Mouse (Mus musculus) embryonic facial prominence, embryonic 10.5 days (tissue): ENCODE measurements at regions not wholly inside any gene's neighbourhood (a gene's known extent, or its start where the extent isn't known, plus 50 kb on each side); places are given as distances from the start of the nearest gene placed in this dataset.

Source experiments
- DNase-seq: peaks from one replicate; pipeline ENCODE4 v3.0.0-alpha.2; 2017; ENCODE audit warnings: low spot score
- H3K27ac ChIP-seq: fragments of 300-500 bp; sonication (generic); replicated peaks from 2 replicates; pipeline ENCODE4 v1.5.1; 2016; ENCODE audit warnings: mild to moderate bottlenecking
- H3K27me3 ChIP-seq: fragments of 300-500 bp; sonication (generic); replicated peaks from 2 replicates; pipeline ENCODE4 v1.6.1; 2016; ENCODE audit warnings: low read depth, mild to moderate bottlenecking; ENCODE audit not compliant: poor library complexity, severe bottlenecking
- H3K36me3 ChIP-seq: fragments of 300-500 bp; sonication (generic); replicated peaks from 2 replicates; pipeline ENCODE4 v1.6.1; 2016; ENCODE audit warnings: mild to moderate bottlenecking, moderate library complexity
- H3K4me1 ChIP-seq: fragments of 300-500 bp; sonication (generic); 2 replicates; pipeline ENCODE4 v1.6.1; 2016
- H3K4me3 ChIP-seq: fragments of 300-500 bp; sonication (generic); 2 replicates; pipeline ENCODE4 v1.5.1; 2016; ENCODE audit warnings: mild to moderate bottlenecking, moderate library complexity
- H3K9me3 ChIP-seq: fragments of 300-500 bp; sonication (generic); 2 replicates; pipeline ENCODE4 v1.6.1; 2016; ENCODE audit warnings: mild to moderate bottlenecking
- WGBS: fragments of 180-500 bp; shearing (Covaris S2); methylation state at CpG from one replicate; pipeline ENCODE4 v1.1.7; 2016; 5-methylcytosine and 5-hydroxymethylcytosine counted together

DNA sequence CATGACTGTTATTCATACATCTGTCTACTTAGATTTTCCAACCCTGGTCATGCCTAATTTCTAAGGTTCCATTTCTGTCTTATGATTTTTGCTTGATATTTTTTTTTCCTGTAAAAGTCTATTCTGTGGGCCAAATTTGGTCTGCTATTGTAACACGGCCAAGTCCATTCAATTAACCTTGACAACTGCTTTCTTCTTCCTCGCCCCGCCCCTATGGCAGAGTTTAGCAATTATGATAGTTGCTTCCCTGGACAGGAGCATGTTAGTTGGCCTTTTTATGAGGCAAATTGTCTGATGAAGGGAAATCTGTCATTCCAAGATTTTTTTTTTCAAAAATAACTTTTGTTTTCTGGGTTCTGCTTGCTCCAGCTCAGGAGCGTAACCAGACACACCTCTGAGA lies 160.7 kb upstream of the Fst start:
- WGBS: 90% methylated on average over 4 of the region's 4 CpGs
- no peak overlapping the region for H3K4me3 ChIP-seq
- no peaks in the 10 kb centered on the region for H3K4me1 ChIP-seq
- no peak for DNase-seq
- no peaks in the 10 kb centered on the region for H3K36me3 ChIP-seq
- H3K27ac ChIP-seq: no peak overlapping the region
- no peaks in the 10 kb centered on the region for H3K27me3 ChIP-seq
- no peaks in the 10 kb centered on the region for H3K9me3 ChIP-seq

DNA sequence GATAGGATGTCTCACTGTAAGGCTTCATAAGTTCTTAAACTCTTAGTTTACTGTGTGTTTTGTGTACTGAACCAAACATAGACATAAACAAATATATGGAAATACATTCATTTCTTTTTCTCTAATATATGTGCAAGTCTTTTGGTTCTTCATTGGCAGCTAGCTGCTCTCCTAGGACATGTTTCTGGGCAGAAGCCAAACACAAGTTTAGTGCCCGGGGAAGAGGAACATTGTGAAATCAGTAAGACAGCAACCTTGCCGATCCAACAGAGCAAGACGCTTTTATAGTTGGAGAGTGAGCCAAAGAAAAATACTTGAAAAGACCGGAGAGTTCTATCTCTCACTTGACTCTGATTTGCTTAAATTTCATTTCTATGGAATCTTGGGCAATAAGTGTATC lies 178.0 kb upstream of the Fst start:
- no peak overlapping the region for H3K27ac ChIP-seq
- no peaks in the 10 kb centered on the region for H3K36me3 ChIP-seq
- H3K27me3 ChIP-seq: no peaks in the 10 kb centered on the region
- no peak overlapping the region for H3K4me3 ChIP-seq
- no peak for DNase-seq
- no peaks in the 10 kb centered on the region for H3K4me1 ChIP-seq
- 93% methylated on average over 4 of the region's 4 CpGs for WGBS
- H3K9me3 ChIP-seq: no peaks in the 10 kb centered on the region

DNA sequence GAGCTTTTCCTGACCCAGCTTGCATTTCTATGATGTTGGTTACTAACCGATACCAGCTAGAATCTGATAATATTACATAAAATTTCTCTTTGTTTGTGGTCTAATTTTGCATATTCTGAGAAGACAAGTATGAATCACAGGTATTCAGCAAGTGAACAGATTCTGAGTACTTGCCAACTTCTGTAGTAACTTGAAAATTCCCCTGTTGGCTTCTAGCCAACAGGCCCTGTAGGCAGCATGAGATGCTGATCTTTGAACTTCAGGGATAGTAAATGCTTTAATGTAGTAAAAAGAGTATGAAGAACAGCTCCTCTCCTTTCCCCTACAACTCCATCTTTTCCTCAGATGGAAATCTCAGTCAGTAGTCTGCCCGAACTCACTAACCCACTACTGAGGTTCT lies 178.5 kb upstream of the Mocs2 start:
- DNase-seq: no peak
- Histone ChIP-seq H3K9me3 (no peaks in the 10 kb centered on the region), H3K36me3 (no peaks in the 10 kb centered on the region), H3K27ac (no peak overlapping the region), H3K27me3 (no peaks in the 10 kb centered on the region), H3K4me1 (peaks cover 3% of the 10 kb centered on the region; the same call in 1 of the 2 replicates), H3K4me3 (no peak overlapping the region)
- 94% methylated on average over 2 of the region's 2 CpGs for WGBS

DNA sequence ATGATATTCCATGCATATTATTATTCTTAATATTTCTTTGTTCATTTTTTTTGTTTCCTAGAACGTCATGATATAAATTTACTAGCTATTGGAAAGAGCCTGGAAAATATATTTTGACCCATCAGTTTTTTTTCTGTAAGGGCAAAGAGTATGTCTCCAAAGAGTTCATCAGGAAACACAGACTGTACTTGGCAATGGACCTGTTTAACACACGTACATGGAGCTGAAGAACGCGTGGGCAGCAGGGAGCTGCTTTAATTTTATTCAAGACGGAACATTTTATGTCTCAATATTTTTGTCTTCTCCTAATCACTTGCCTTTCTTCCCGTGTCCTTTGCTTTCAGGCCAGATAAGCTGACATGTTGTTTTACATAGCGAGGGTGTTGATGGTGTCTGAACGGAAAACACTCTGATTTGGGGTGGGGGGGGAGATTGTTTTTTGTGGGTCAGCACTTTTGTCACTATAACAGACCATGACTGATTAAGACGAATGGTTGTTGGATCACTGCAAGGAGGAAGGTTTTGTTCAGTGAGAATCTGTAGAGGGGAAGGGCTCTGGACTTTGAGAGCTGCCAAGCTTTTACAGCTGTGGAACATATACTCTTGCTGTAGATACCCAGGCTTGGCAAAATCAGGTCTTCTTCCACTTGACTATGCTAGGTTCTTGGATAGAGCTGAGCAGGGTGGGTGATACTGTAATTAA lies 176.2 kb upstream of the Mocs2 start:
- no peak for DNase-seq
- no peaks in the 10 kb centered on the region for H3K27me3 ChIP-seq
- no peaks in the 10 kb centered on the region for H3K36me3 ChIP-seq
- H3K9me3 ChIP-seq: no peaks in the 10 kb centered on the region
- H3K27ac ChIP-seq: no peak overlapping the region
- 85% methylated on average over 9 of the region's 9 CpGs for WGBS
- no peak overlapping the region for H3K4me3 ChIP-seq
- H3K4me1 ChIP-seq: peaks cover 3% of the 10 kb centered on the region; the same call in 1 of the 2 replicates

DNA sequence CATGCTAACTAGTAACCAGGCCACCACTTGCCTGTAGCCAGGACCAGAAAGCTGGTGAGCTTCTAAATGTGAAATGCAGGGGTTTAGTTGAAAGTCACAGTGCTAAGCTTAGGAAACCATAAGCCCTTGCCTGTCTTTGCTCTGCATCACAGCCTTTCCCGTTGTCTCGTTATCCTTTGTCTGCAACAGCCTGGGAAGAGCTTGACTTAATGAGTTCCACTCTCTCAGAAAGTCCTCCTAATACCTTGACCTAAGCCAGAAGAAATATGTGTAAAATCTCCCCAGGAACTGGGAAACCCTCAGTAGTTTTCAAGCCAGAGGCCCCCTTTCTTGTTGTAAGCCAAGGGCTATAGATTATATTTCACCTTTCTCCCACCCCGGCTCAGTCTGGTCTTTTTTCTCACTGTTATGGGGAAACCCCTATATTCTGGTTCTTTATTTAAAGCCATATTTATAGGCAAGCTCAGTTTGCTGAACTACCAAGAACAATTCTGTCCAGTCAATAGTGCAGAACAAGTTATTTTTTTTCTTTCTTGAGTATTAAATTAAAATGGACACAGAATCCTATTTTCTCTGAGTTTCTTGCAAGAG lies 175.0 kb upstream of the Mocs2 start:
- Histone ChIP-seq H3K4me3 (no peak overlapping the region), H3K9me3 (no peaks in the 10 kb centered on the region), H3K27me3 (no peaks in the 10 kb centered on the region), H3K27ac (no peak overlapping the region), H3K4me1 (peaks cover 3% of the 10 kb centered on the region; the same call in 1 of the 2 replicates), H3K36me3 (no peaks in the 10 kb centered on the region)
- 49% methylated on average over 3 of the region's 3 CpGs for WGBS
- DNase-seq: no peak

DNA sequence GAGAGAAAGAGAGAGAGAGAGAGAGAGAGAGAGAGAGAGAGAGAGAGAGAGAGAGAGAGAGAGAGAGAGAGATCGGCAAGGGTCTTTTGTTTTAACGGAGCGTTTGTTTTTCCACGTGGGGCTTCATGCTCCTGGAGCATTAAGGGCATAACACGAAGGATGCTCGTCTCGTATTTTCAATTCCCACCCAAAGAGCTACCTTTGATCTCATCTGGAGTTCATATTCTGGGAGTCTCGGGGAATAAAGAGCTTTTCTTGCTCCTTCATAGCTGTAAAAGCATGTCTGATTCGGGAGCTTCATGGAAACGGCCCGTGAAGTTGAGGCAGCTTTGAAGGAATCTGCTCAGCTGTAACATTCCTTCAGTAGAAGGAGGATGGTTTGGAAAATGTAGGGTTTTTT lies 174.5 kb upstream of the Mocs2 start:
- peak; percentile 8 for DNase-seq

DNA sequence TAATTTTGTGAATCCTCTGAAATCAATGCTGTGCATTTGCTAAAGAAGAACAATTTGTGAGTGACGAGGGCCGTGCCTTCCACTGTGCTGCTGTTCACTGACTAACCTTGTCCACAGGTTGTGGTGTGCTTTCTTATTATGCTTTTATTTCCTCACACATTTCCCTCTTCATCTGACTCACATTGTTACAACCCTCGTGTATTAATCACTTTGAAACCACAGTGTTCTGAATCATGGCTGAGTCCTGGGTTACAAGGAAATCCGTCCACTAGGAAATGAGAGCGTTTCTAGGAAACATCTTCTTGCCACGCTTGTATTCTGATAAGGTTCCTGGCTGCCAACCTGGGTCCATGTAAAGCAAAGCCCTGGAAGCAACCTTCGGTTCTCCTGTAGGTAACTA lies 163.8 kb upstream of the Mocs2 start:
- Histone ChIP-seq H3K9me3 (no peaks in the 10 kb centered on the region), H3K36me3 (no peaks in the 10 kb centered on the region), H3K27me3 (no peaks in the 10 kb centered on the region), H3K4me1 (no peaks in the 10 kb centered on the region), H3K27ac (no peak overlapping the region), H3K4me3 (no peak overlapping the region)
- no peak for DNase-seq
- 88% methylated on average over 7 of the region's 7 CpGs for WGBS

More for the DNA sequence above, 174.5 kb upstream of the Mocs2 start:
- no peaks in the 10 kb centered on the region for H3K9me3 ChIP-seq
- H3K27ac ChIP-seq: no peak overlapping the region
- peaks cover 3% of the 10 kb centered on the region; the same call in 1 of the 2 replicates for H3K4me1 ChIP-seq
- H3K27me3 ChIP-seq: no peaks in the 10 kb centered on the region
- 65% methylated on average over 11 of the region's 11 CpGs for WGBS
- H3K36me3 ChIP-seq: no peaks in the 10 kb centered on the region
- no peak overlapping the region for H3K4me3 ChIP-seq

DNA sequence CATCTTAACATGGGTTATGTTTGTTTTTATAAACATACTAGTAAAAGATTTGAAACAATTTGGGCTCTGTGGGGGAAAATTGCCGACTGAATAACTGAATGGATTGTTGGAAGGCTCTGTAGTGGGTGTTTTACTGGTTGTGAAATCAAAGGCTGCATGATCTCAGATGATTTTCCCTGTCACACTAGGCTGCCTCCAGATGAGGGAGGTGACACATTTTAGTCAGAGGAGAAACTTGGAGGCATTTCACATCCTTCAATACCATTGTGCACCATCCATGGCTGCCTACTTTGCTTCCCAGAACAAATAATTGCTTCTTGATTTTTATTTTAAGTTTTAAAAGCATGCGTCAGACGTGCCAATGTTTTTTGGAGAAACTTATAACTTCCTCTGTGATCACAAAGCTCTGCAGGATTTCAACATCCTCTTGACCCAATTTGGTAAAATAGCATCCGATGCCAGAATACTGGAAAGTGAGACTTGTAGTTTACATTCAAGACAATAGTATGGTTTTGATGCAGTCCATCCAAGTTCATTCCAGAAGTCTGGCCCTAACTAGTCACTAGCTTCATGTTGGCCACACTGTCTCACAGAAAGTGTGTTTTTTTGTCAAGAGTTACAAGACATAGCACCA lies 163.0 kb upstream of the Mocs2 start:
- Histone ChIP-seq H3K27ac (no peak overlapping the region), H3K27me3 (no peaks in the 10 kb centered on the region), H3K9me3 (no peaks in the 10 kb centered on the region), H3K36me3 (no peaks in the 10 kb centered on the region), H3K4me1 (no peaks in the 10 kb centered on the region), H3K4me3 (no peak overlapping the region)
- WGBS: 84% methylated on average over 4 of the region's 4 CpGs
- no peak for DNase-seq

DNA sequence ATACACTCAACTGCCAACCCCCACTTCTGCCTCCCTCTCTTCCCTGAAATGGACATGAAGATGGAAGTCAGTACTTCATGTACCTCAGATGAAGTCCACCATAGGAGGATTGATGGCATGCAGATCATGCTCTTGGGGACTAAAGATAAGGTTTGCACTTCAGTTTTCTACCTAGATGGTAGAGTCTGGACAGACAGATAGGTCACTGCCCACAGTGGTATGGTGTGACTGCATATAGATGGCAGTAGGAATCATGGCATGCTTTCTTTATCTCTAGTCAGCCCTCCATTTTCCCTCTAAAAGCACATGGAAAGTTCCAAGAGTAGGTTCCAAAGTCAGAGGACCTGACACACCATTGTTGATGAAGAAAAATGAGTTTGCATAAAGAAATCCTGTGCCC lies 145.6 kb upstream of the Mocs2 start:
- no peak overlapping the region for H3K4me3 ChIP-seq
- no peak for DNase-seq
- H3K4me1 ChIP-seq: no peaks in the 10 kb centered on the region
- no peak overlapping the region for H3K27ac ChIP-seq
- H3K9me3 ChIP-seq: no peaks in the 10 kb centered on the region
- H3K36me3 ChIP-seq: no peaks in the 10 kb centered on the region
- H3K27me3 ChIP-seq: no peaks in the 10 kb centered on the region

DNA sequence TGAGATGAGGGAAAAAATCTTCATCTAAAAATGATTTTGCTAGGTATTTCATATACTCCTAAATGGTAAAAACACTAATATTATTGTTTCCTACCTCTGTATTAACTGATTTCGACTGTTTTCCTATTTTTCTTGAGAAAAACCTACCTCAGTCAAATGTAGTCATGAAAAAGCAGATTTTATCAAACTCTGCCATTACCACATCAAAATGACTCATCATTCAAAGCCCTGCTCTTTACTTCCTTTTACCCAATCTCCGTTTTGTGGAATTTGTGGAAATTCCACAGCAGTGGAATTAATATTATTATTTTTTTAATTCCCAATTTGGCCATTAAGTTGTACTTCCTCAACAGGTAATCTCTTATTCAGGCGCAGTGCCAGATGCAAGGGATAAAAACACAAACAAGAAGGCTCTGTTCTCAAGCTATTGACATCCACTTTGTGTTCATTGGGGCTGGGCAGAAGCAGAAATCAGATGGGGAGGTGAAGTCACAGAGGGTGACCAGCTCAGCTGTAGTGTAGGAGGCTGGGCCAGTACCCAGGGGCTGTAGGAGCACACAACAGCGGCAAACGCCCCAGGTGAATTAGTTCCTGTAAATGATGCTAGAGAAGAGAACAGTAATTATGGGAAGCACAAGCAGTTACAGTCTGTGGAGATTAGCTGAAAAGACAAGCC lies 138.2 kb upstream of the Mocs2 start:
- 78% methylated on average over 5 of the region's 5 CpGs for WGBS
- no peaks in the 10 kb centered on the region for H3K36me3 ChIP-seq
- DNase-seq: no peak
- H3K4me1 ChIP-seq: no peaks in the 10 kb centered on the region
- H3K27ac ChIP-seq: no peak overlapping the region
- H3K9me3 ChIP-seq: no peaks in the 10 kb centered on the region
- no peaks in the 10 kb centered on the region for H3K27me3 ChIP-seq
- no peak overlapping the region for H3K4me3 ChIP-seq

DNA sequence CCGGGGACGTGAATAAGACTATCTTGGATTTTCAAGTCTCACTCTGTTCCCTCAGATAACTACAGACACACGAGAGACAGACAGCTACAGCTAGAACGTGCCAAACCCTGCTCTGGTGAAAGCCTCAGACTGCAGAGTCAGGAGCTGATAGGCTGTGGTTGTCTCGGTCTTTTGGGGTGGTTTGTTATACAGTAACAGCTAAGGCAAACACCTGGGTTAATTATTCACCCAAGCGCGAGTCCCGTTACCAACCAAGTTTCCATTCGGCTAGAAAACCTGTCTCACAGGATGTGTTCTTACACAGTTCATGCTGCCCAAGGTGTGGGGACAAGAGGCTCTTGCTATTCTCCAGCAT lies 137.7 kb upstream of the Mocs2 start:
- 73% methylated on average over 9 of the region's 9 CpGs for WGBS
- no peak overlapping the region for H3K27ac ChIP-seq
- no peaks in the 10 kb centered on the region for H3K9me3 ChIP-seq
- H3K27me3 ChIP-seq: no peaks in the 10 kb centered on the region
- no peak for DNase-seq
- no peaks in the 10 kb centered on the region for H3K36me3 ChIP-seq
- no peak overlapping the region for H3K4me3 ChIP-seq
- H3K4me1 ChIP-seq: no peaks in the 10 kb centered on the region

DNA sequence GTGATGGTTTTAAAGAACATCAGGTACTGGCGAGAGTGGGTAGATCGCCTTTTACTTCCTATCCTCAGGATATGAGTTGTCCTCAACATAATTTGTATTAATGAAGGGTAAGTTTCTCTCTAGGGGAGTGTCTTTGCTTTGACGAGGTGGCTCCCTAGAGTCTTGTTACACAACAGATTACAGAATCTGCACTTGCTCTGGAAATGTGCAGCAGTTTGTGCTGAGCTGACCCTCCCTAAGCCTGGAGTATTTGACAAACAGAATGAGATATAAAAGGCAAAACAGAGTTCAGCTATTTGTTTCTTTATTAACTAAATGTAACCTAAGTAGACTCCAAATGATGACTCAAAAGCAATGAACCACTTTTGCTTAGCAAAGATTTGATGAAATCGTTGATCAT lies 136.8 kb upstream of the Mocs2 start:
- 80% methylated on average over 4 of the region's 4 CpGs for WGBS
- H3K36me3 ChIP-seq: no peaks in the 10 kb centered on the region

DNA sequence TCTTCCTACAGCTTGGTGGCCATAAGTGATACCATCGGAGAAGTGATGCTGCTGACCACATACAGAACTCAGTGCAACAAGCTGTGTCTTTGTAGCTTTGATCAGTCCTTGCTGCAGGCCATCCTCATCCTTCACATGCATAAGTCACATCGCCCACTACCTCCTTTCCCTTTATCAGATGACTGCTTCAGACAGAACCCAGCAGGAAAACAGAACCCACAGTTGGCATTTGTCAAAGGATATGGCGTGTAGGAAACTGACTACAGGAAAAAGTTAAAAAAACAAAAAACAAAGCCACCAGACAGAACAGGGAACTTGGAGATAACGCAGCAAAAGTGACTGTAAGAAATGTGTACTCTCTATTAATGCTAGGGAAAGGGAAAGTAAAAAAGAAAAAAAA lies 136.1 kb upstream of the Mocs2 start:
- no peaks in the 10 kb centered on the region for H3K36me3 ChIP-seq
- WGBS: 82% methylated on average over 4 of the region's 4 CpGs
- DNase-seq: no peak
- H3K4me1 ChIP-seq: no peaks in the 10 kb centered on the region
- no peaks in the 10 kb centered on the region for H3K27me3 ChIP-seq
- H3K27ac ChIP-seq: no peak overlapping the region
- H3K9me3 ChIP-seq: no peaks in the 10 kb centered on the region
- H3K4me3 ChIP-seq: no peak overlapping the region

More for the DNA sequence above, 136.8 kb upstream of the Mocs2 start:
- Histone ChIP-seq H3K27me3 (no peaks in the 10 kb centered on the region), H3K27ac (no peak overlapping the region), H3K9me3 (no peaks in the 10 kb centered on the region), H3K4me1 (no peaks in the 10 kb centered on the region), H3K4me3 (no peak overlapping the region)
- no peak for DNase-seq
